Mouse (Mus musculus) kidney, adult 8-10 months (tissue): Measurements from ENCODE around the gene Napa.
A peak's percentile ranks its signal among the peaks of the same experiment; 100 is the strongest.

Experiments used
- DNase-seq, 2 experiments: peaks; one replicate each; pipeline ENCODE4 v3.0.0; 2022

Napa gene

GRCm38 (mm10) chr7:16132926-16133325 lies 34.7 kb downstream of the Napa start:
- DNase-seq, result no peak

GRCm38 (mm10) chr7:16133691-16134090 lies 35.4 kb downstream of the Napa start:
- no peak for DNase-seq

GRCm38 (mm10) chr7:16134951-16135392 lies 36.7 kb downstream of the Napa start:
- DNase-seq, result no peak

GRCm38 (mm10) chr7:16146489-16147410 lies 48.5 kb downstream of the Napa start:
- no peak for DNase-seq

- peak in 1 of 2 experiments; percentile 49 for DNase-seq
Observed at GRCm38 (mm10) chr7:16147643-16148042, 49.4 kb downstream of the Napa start.

GRCm38 (mm10) chr7:16149241-16149640 lies 51.0 kb downstream of the Napa start:
- DNase-seq, result no peak

- DNase-seq, result no peak
Observed at GRCm38 (mm10) chr7:16150191-16151145, 52.2 kb downstream of the Napa start.

- DNase-seq, result peak; percentile 22 to 36
Observed at GRCm38 (mm10) chr7:16153522-16153921, 55.3 kb downstream of the Napa start.

- DNase-seq, result no peak
Observed at GRCm38 (mm10) chr7:16155132-16155872, 57.0 kb downstream of the Napa start.

GRCm38 (mm10) chr7:16156105-16156714 lies 58.0 kb downstream of the Napa start:
- no peak for DNase-seq

GRCm38 (mm10) chr7:16158735-16159134 lies 60.5 kb downstream of the Napa start:
- no peak for DNase-seq

GRCm38 (mm10) chr7:16160702-16161101 lies 62.4 kb downstream of the Napa start:
- DNase-seq, result no peak

- DNase-seq, result no peak
Observed at GRCm38 (mm10) chr7:16161302-16161701, 63.0 kb downstream of the Napa start.

- DNase-seq, result no peak
Observed at GRCm38 (mm10) chr7:16162036-16162435, 63.8 kb downstream of the Napa start.
